Mouse (Mus musculus): ENCODE data around the gene Stn1. TPM values are rescaled to one million over a fixed set of nuclear protein-coding genes. Genes with fewer than 3 reads are reported as not detected.

Gene Stn1
- 61.0 and 68.9 TPM in 2 replicates for polyA plus RNA-seq (2014; fragmentation: Nextera tagmentation; extraction: Ambion mirVana)

- Histone ChIP-seq H3K27me3 (ENCODE audit: control insufficient read depth, insufficient read depth, low read length) (no peaks in the 10 kb centered on the region), H3K27ac (replicated peaks; ENCODE audit: low read depth, low read length) (peak within 1 kb of the TSS; percentile 10; the same call in 1 of the 2 replicates), H3K9ac (replicated peaks; ENCODE audit: low read length) (peak within 1 kb of the TSS; percentile 71), H3K4me3 (ENCODE audit: low read depth, low read length) (peak within 1 kb of the TSS; percentile 49), H3K4me2 (ENCODE audit: low read depth, low read length) (peak within 1 kb of the TSS; percentile 77), H3K9me3 (replicated peaks; ENCODE audit: control insufficient read depth, low read length) (no peaks in the 10 kb centered on the region), H3K36me3 (replicated peaks; ENCODE audit: control insufficient read depth, insufficient read depth, low read depth, low read length) (no peaks in the 10 kb centered on the region; the same call in 1 of the 2 replicates), H3K4me1 (ENCODE audit: control insufficient read depth, insufficient read depth, low read length) (no peaks in the 10 kb centered on the region)
- no peak for DNase-seq (ENCODE audit: low spot score)
- no peak for ATAC-seq (replicated peaks; ENCODE audit: insufficient number of reproducible peaks, low FRiP score, low TSS enrichment, low read depth)
- 3% methylated on average over 10 of the region's 10 CpGs for WGBS
Measured at GRCm38 (mm10) chr19:47537300-47537792, at the start of gene Stn1. Gene Stn1, minus strand, starts transcription at chr19:47537507.

GRCm38 (mm10) chr19:47587009-47587408 lies 49.7 kb upstream of the Stn1 start:
- no peak overlapping the region for H3K4me3 ChIP-seq (ENCODE audit: low read depth, low read length)
- ATAC-seq (replicated peaks; ENCODE audit: insufficient number of reproducible peaks, low FRiP score, low TSS enrichment, low read depth) (no peak), DNase-seq (ENCODE audit: low spot score) (no peak)
- H3K36me3 ChIP-seq (replicated peaks; ENCODE audit: control insufficient read depth, insufficient read depth, low read depth, low read length), result no peaks in the 10 kb centered on the region
- no peak overlapping the region for H3K9ac ChIP-seq (replicated peaks; ENCODE audit: low read length)
- H3K27ac ChIP-seq (replicated peaks; ENCODE audit: low read depth, low read length), result no peak overlapping the region
- WGBS, result 93% methylated on average over 1 of the region's 1 CpGs
- H3K27me3 ChIP-seq (ENCODE audit: control insufficient read depth, insufficient read depth, low read length), result no peaks in the 10 kb centered on the region
- H3K9me3 ChIP-seq (replicated peaks; ENCODE audit: control insufficient read depth, low read length), result no peaks in the 10 kb centered on the region
- no peak overlapping the region for H3K4me2 ChIP-seq (ENCODE audit: low read depth, low read length)
- no peaks in the 10 kb centered on the region; the same call in 1 of the 2 replicates for H3K4me1 ChIP-seq (ENCODE audit: control insufficient read depth, insufficient read depth, low read length)

DNA sequence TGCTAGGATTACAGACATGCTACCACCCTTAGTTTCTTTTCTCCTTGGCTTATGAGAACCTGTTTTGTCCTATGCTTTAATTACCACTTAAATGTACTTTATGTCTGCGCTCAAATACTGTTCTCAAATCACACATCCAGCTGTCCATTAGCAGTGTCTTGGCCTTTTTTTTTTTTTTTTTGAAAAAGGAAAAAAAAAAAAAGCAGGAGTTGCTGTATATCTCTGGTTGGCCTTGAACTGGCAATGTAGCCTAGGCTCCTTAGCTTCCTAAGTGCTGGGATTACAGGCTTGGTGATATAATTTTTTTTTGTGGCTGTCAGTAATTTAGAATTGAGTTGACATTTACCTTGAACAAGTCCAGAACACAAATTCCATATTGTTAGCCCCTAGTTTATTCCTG lies 48.5 kb upstream of the Stn1 start:
- no peaks in the 10 kb centered on the region for H3K27me3 ChIP-seq (ENCODE audit: control insufficient read depth, insufficient read depth, low read length)
- DNase-seq (ENCODE audit: low spot score), result no peak
- 78% methylated on average over 1 of the region's 1 CpGs for WGBS
- H3K4me3 ChIP-seq (ENCODE audit: low read depth, low read length), result no peak overlapping the region
- H3K4me2 ChIP-seq (ENCODE audit: low read depth, low read length), result no peak overlapping the region
- no peaks in the 10 kb centered on the region for H3K9me3 ChIP-seq (replicated peaks; ENCODE audit: control insufficient read depth, low read length)
- H3K27ac ChIP-seq (replicated peaks; ENCODE audit: low read depth, low read length), result no peak overlapping the region
- no peaks in the 10 kb centered on the region; the same call in 1 of the 2 replicates for H3K4me1 ChIP-seq (ENCODE audit: control insufficient read depth, insufficient read depth, low read length)
- H3K36me3 ChIP-seq (replicated peaks; ENCODE audit: control insufficient read depth, insufficient read depth, low read depth, low read length), result no peaks in the 10 kb centered on the region
- H3K9ac ChIP-seq (replicated peaks; ENCODE audit: low read length), result no peak overlapping the region
- ATAC-seq (replicated peaks; ENCODE audit: insufficient number of reproducible peaks, low FRiP score, low TSS enrichment, low read depth), result no peak

GRCm38 (mm10) chr19:47579788-47580631 lies 42.7 kb upstream of the Stn1 start:
- DNase-seq (ENCODE audit: low spot score), result peak; percentile 44
- ATAC-seq (replicated peaks; ENCODE audit: insufficient number of reproducible peaks, low FRiP score, low TSS enrichment, low read depth), result peak; percentile 72
- Histone ChIP-seq H3K27me3 (ENCODE audit: control insufficient read depth, insufficient read depth, low read length) (no peaks in the 10 kb centered on the region), H3K4me2 (ENCODE audit: low read depth, low read length) (peak overlapping the region; percentile 66), H3K9me3 (replicated peaks; ENCODE audit: control insufficient read depth, low read length) (no peaks in the 10 kb centered on the region), H3K36me3 (replicated peaks; ENCODE audit: control insufficient read depth, insufficient read depth, low read depth, low read length) (no peaks in the 10 kb centered on the region), H3K4me3 (ENCODE audit: low read depth, low read length) (peak overlapping the region; percentile 88), H3K9ac (replicated peaks; ENCODE audit: low read length) (peak overlapping the region; percentile 92), H3K4me1 (ENCODE audit: control insufficient read depth, insufficient read depth, low read length) (no peaks in the 10 kb centered on the region), H3K27ac (replicated peaks; ENCODE audit: low read depth, low read length) (peak overlapping the region; percentile 91)
- under 1% methylated on average over 66 of the region's 96 CpGs for WGBS

- peak; percentile 90 for ATAC-seq (replicated peaks; ENCODE audit: insufficient number of reproducible peaks, low FRiP score, low TSS enrichment, low read depth)
- peak within 1 kb of the TSS; percentile 91 for H3K27ac ChIP-seq (replicated peaks; ENCODE audit: low read depth, low read length)
- no peaks in the 10 kb centered on the region for H3K27me3 ChIP-seq (ENCODE audit: control insufficient read depth, insufficient read depth, low read length)
- H3K9me3 ChIP-seq (replicated peaks; ENCODE audit: control insufficient read depth, low read length), result no peaks in the 10 kb centered on the region
- peak within 1 kb of the TSS; percentile 92 for H3K9ac ChIP-seq (replicated peaks; ENCODE audit: low read length)
- H3K4me2 ChIP-seq (ENCODE audit: low read depth, low read length), result peak within 1 kb of the TSS; percentile 66
- under 1% methylated on average over 75 of the region's 83 CpGs for WGBS
- DNase-seq (ENCODE audit: low spot score), result peak; percentile 91
- peak within 1 kb of the TSS; percentile 88 for H3K4me3 ChIP-seq (ENCODE audit: low read depth, low read length)
- no peaks in the 10 kb centered on the region for H3K36me3 ChIP-seq (replicated peaks; ENCODE audit: control insufficient read depth, insufficient read depth, low read depth, low read length)
- no peaks in the 10 kb centered on the region for H3K4me1 ChIP-seq (ENCODE audit: control insufficient read depth, insufficient read depth, low read length)
Measured at GRCm38 (mm10) chr19:47579225-47579787, 42.0 kb upstream of the Stn1 start, which contains the start of gene Slk. Gene Slk, plus strand, starts transcription at chr19:47579678.

DNA sequence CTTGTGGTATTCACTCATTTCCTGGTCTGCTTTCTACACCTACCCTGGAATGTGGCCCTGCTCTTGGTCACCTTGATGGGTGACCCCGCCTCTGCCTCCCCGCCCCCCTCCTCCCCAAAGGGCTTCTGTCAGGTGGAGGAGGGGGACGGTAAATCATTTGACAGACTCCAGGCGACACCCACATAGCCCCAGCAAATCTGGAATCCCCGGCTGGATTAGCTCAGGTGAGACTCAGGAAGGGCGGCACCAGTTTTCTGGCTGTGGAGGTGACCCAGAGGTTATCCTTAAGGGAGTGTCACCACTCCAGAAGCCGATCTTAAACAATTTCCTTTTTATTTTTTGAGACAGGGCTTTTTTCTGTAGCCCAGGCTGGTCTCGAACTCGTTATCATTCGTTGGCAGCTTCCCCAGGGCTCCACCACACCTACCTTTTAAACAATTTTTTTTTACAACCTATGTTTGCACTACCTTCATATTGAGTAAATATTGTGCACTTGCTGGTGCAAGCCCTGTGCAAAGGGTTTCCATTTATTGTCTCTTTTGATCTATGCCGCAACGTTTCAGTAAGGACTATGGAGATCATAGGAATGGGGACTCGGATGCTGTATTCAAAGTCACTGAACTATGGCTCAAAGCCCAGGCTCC lies 41.4 kb upstream of the Stn1 start:
- H3K27me3 ChIP-seq (ENCODE audit: control insufficient read depth, insufficient read depth, low read length), result no peaks in the 10 kb centered on the region
- H3K9ac ChIP-seq (replicated peaks; ENCODE audit: low read length), result peak overlapping the region; percentile 92
- ATAC-seq (replicated peaks; ENCODE audit: insufficient number of reproducible peaks, low FRiP score, low TSS enrichment, low read depth), result peak; percentile 2; the same call in 1 of the 2 replicates
- WGBS, result 10% methylated on average over 13 of the region's 13 CpGs
- peak overlapping the region; percentile 66 for H3K4me2 ChIP-seq (ENCODE audit: low read depth, low read length)
- no peaks in the 10 kb centered on the region for H3K4me1 ChIP-seq (ENCODE audit: control insufficient read depth, insufficient read depth, low read length)
- no peaks in the 10 kb centered on the region for H3K36me3 ChIP-seq (replicated peaks; ENCODE audit: control insufficient read depth, insufficient read depth, low read depth, low read length)
- H3K4me3 ChIP-seq (ENCODE audit: low read depth, low read length), result peak overlapping the region; percentile 88
- DNase-seq (ENCODE audit: low spot score), result no peak
- H3K27ac ChIP-seq (replicated peaks; ENCODE audit: low read depth, low read length), result peak overlapping the region; percentile 91; the same call in 1 of the 2 replicates
- H3K9me3 ChIP-seq (replicated peaks; ENCODE audit: control insufficient read depth, low read length), result no peaks in the 10 kb centered on the region

DNA sequence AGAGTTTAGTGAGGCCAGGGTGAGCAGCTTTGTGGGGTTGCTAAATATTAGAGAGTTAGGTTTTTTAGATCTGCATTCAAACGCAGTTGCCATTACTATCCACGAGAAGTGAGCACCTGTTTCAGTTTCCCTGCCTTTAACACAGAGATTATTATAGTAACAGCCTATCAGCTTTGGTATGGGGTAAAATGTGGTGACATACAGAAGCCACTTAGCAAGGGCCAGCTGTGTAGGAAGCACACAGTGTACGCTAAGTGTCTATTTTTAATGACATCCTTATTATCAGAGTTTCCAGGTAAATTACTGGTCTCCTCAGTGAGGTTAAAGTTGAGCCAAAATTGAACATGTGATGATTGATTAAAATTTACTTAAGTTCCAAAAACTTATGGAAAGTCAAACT lies 36.4 kb upstream of the Stn1 start:
- 84% methylated on average over 3 of the region's 3 CpGs for WGBS
- ATAC-seq (replicated peaks; ENCODE audit: insufficient number of reproducible peaks, low FRiP score, low TSS enrichment, low read depth) (no peak), DNase-seq (ENCODE audit: low spot score) (no peak)
- Histone ChIP-seq H3K9ac (replicated peaks; ENCODE audit: low read length) (no peak overlapping the region), H3K4me1 (ENCODE audit: control insufficient read depth, insufficient read depth, low read length) (no peaks in the 10 kb centered on the region), H3K4me3 (ENCODE audit: low read depth, low read length) (no peak overlapping the region), H3K9me3 (replicated peaks; ENCODE audit: control insufficient read depth, low read length) (no peaks in the 10 kb centered on the region), H3K27ac (replicated peaks; ENCODE audit: low read depth, low read length) (no peak overlapping the region), H3K27me3 (ENCODE audit: control insufficient read depth, insufficient read depth, low read length) (no peaks in the 10 kb centered on the region), H3K4me2 (ENCODE audit: low read depth, low read length) (no peak overlapping the region), H3K36me3 (replicated peaks; ENCODE audit: control insufficient read depth, insufficient read depth, low read depth, low read length) (no peaks in the 10 kb centered on the region)
